ENCODE assay signal across 8 mouse cellular contexts in the genomic region with DNA sequence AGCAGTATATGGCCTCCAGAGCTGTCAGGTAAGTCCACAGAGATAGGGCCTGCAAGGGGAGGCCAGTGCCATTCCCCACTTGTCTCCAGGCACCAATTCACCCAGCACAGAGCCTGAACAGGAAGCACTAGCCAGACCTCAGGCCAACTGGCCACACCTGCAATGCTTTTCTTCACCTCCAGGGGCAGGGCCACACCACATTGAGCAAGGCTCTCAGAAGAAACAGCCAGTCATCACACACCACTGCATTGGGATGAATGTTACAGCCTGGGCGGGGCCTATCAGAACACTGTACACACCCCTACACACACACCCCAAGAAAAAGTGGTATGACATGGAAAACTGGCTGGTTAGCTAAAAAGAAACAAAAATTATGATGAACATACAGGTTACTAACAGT. TPM values are rescaled to one million over a fixed set of nuclear protein-coding genes. Genes with fewer than 3 reads are reported as not detected.
A peak's percentile ranks its signal among the peaks of the same experiment; 100 is the strongest.
DNase-seq lines count a peak whose midpoint lies in the region; ATAC-seq lines count a peak whose summit lies in the region.

No protein-coding gene starts in this region.

- H3K27ac ChIP-seq in intestine, embryonic 16.5 days (ENCODE audit: low read length) = no peak overlapping the region

- peaks cover 7% of the 10 kb centered on the region; the same call in 1 of the 2 replicates for H3K4me1 ChIP-seq in intestine, embryonic 16.5 days (ENCODE audit: control insufficient read depth, insufficient read depth, low read length)

- ATAC-seq in intestine, embryonic 16.5 days = peak; percentile 69
- ATAC-seq in megakaryocyte, adult 5-6 weeks (ENCODE audit: poor library complexity, severe bottlenecking) = peak; percentile 99

- H3K9me3 ChIP-seq in intestine, embryonic 16.5 days (ENCODE audit: control insufficient read depth, low read length) = no peaks in the 10 kb centered on the region

- 85% methylated on average over 1 of the region's 1 CpGs for WGBS in intestine, embryonic 16.5 days

- H3K36me3 ChIP-seq in intestine, embryonic 16.5 days (ENCODE audit: control insufficient read depth, insufficient read depth, low read length) = no peaks in the 10 kb centered on the region

- peak; percentile 90 for DNase-seq in heart, adult 11 months
- no peak for DNase-seq in heart, adult 18-20 months
- DNase-seq in A20 (ENCODE audit: low read depth, low spot score) = peak; percentile 70
- peak; percentile 23 for DNase-seq in T-cell, adult 2 months (ENCODE audit: low spot score)
- peak; percentile 73 for DNase-seq in thymus, postnatal 4 days
- DNase-seq in frontal cortex, postnatal 36 days (ENCODE audit: low spot score in 2 of 2) = no peak

- no peak overlapping the region for H3K4me2 ChIP-seq in intestine, embryonic 16.5 days (ENCODE audit: low read depth, low read length)

- H3K4me3 ChIP-seq in intestine, embryonic 16.5 days (ENCODE audit: low read length) = no peak overlapping the region

- no peak overlapping the region for H3K9ac ChIP-seq in intestine, embryonic 16.5 days (ENCODE audit: low read depth, low read length)

- no peaks in the 10 kb centered on the region for H3K27me3 ChIP-seq in intestine, embryonic 16.5 days (replicated peaks; ENCODE audit: control insufficient read depth, insufficient read depth, low read length)

RNA-seq across cellular contexts. Expression of a gene that starts 42.3 kb away (rescaled TPM):
- 1 to 10 TPM; 6.6 to 7.3 TPM for total RNA-seq in heart, adult 18-20 months (2021)
- 6.3 and 8.0 TPM in 2 replicates for polyA plus RNA-seq in intestine, embryonic 16.5 days (2015; fragmentation: Nextera tagmentation; extraction: Ambion mirVana)
- 6.2 and 7.6 TPM in 2 replicates for total RNA-seq in megakaryocyte, adult 5-6 weeks (2015)
- total RNA-seq in megakaryocyte, adult 5-6 weeks (2017) = 2.0 and 2.7 TPM in 2 replicates

Comparison
In these comparisons a context has a peak if more than half of its experiments do, and no peak if none do; other contexts are left out.
1. DNase-seq: peak in heart, adult 11 months (single experiment), A20 (single experiment), T-cell, adult 2 months (single experiment) and thymus, postnatal 4 days (single experiment); none in heart, adult 18-20 months (0 of 2) and frontal cortex, postnatal 36 days (0 of 2).